Mouse (Mus musculus) spleen, adult 2 months (tissue): ENCODE measurements around the gene Nfrkb. TPM values are rescaled to one million over a fixed set of nuclear protein-coding genes. Genes with fewer than 3 reads are reported as not detected.

ENCODE experiments used
- DNase-seq, 2 experiments: peaks; one replicate each; pipeline versions ENCODE4 v3.0.0 to v3.0.0-alpha.2; 2012 to 2021; ENCODE audit warnings: low spot score in 2 of 2, low read depth in 1 of 2
- H3K27ac ChIP-seq: fragments of 200-500 bp; 2 replicates; pipeline ENCODE4 v1.5.1; 2012; ENCODE audit warnings: low read length, inconsistent platforms; ENCODE audit not compliant: insufficient read depth
- H3K27me3 ChIP-seq: fragments of 200-500 bp; 2 replicates; pipeline ENCODE4 v1.6.1; 2012; ENCODE audit warnings: mild to moderate bottlenecking, moderate library complexity, low read length, inconsistent platforms; ENCODE audit not compliant: control insufficient read depth, insufficient read depth
- H3K36me3 ChIP-seq: fragments of 200-500 bp; 2 replicates; pipeline ENCODE4 v1.6.1; 2012; ENCODE audit warnings: mild to moderate bottlenecking, low read length, inconsistent platforms; ENCODE audit not compliant: control insufficient read depth, insufficient read depth
- H3K4me1 ChIP-seq: fragments of 200-500 bp; 2 replicates; pipeline ENCODE4 v1.6.1; 2011; ENCODE audit warnings: inconsistent platforms; ENCODE audit not compliant: control insufficient read depth, insufficient read depth, insufficient read length
- H3K4me3 ChIP-seq: fragments of 200-500 bp; 2 replicates; pipeline ENCODE4 v1.5.1; 2011; ENCODE audit warnings: mild to moderate bottlenecking, inconsistent platforms; ENCODE audit not compliant: insufficient read depth, insufficient read length; ENCODE audit errors: extremely low read depth
- CTCF ChIP-seq: fragments of 200-500 bp; IDR thresholded peaks from 2 replicates; pipeline ENCODE4 v1.5.1; 2011; ENCODE audit warnings: mild to moderate bottlenecking, inconsistent platforms; ENCODE audit not compliant: insufficient read depth, insufficient read length, insufficient replicate concordance; ENCODE audit errors: extremely low read depth
- POLR2A ChIP-seq: fragments of 200-500 bp; IDR thresholded peaks from 2 replicates; pipeline ENCODE4 v1.6.1; 2011; ENCODE audit warnings: low read depth, low read length, inconsistent platforms
- WGBS: fragments of 180-500 bp; shearing (Covaris S2); methylation state at CpG from one replicate; pipeline ENCODE4 v1.1.7; 2018; 5-methylcytosine and 5-hydroxymethylcytosine counted together
- polyA plus RNA-seq: library from polyadenylated mRNA; depleted of rRNA; stranded (reverse); fragments of >200 nt; gene quantifications from 2 replicates; pipeline ENCODE4 v1.2.3, GENCODE M21; 2012

Gene Nfrkb
- polyA plus RNA-seq, 1 experiment: 23.6 TPM

- no peak overlapping the region for H3K4me3 ChIP-seq
- peaks cover 4% of the 10 kb centered on the region for H3K4me1 ChIP-seq
- peak in 1 of 2 experiments; percentile 25 for DNase-seq
- TF ChIP-seq POLR2A: no peak
- no peak for TF ChIP-seq CTCF
- no peak overlapping the region for H3K27ac ChIP-seq
- H3K27me3 ChIP-seq: no peaks in the 10 kb centered on the region
- WGBS: 26% methylated on average over 1 of the region's 1 CpGs
- peaks cover 49% of the 10 kb centered on the region for H3K36me3 ChIP-seq
These were observed 32.8 kb downstream of the Nfrkb start for GRCm38 (mm10) chr9:31418821-31419220.

GRCm38 (mm10) chr9:31422143-31422542 lies 36.2 kb downstream of the Nfrkb start:
- TF ChIP-seq POLR2A (no peak), CTCF (no peak)
- Histone ChIP-seq H3K36me3 (peaks cover 31% of the 10 kb centered on the region), H3K4me3 (no peak overlapping the region), H3K4me1 (peaks cover 4% of the 10 kb centered on the region), H3K27me3 (no peaks in the 10 kb centered on the region), H3K27ac (no peak overlapping the region)
- 85% methylated on average over 5 of the region's 5 CpGs for WGBS
- DNase-seq: no peak

- H3K4me3 ChIP-seq: no peak overlapping the region
- H3K27me3 ChIP-seq: no peaks in the 10 kb centered on the region
- no peak overlapping the region for H3K27ac ChIP-seq
- H3K36me3 ChIP-seq: no peaks in the 10 kb centered on the region
- TF ChIP-seq POLR2A (no peak), CTCF (no peak)
- DNase-seq: no peak
- WGBS: 85% methylated on average over 7 of the region's 7 CpGs
- no peaks in the 10 kb centered on the region for H3K4me1 ChIP-seq
These were observed 43.0 kb downstream of the Nfrkb start for GRCm38 (mm10) chr9:31428971-31429370.

GRCm38 (mm10) chr9:31430011-31430410 lies 44.0 kb downstream of the Nfrkb start:
- H3K4me3 ChIP-seq: no peak overlapping the region
- DNase-seq: no peak
- no peaks in the 10 kb centered on the region for H3K4me1 ChIP-seq
- H3K27me3 ChIP-seq: no peaks in the 10 kb centered on the region
- H3K36me3 ChIP-seq: no peaks in the 10 kb centered on the region
- 81% methylated on average over 9 of the region's 9 CpGs for WGBS
- H3K27ac ChIP-seq: no peak overlapping the region
- TF ChIP-seq POLR2A (no peak), CTCF (no peak)

GRCm38 (mm10) chr9:31431751-31432150 lies 45.8 kb downstream of the Nfrkb start:
- Histone ChIP-seq H3K27ac (no peak overlapping the region), H3K4me3 (no peak overlapping the region), H3K4me1 (no peaks in the 10 kb centered on the region), H3K27me3 (no peaks in the 10 kb centered on the region), H3K36me3 (no peaks in the 10 kb centered on the region)
- 95% methylated on average over 5 of the region's 5 CpGs for WGBS
- no peak for DNase-seq
- TF ChIP-seq POLR2A (no peak), CTCF (no peak)

GRCm38 (mm10) chr9:31432336-31432975 lies 46.5 kb downstream of the Nfrkb start:
- Histone ChIP-seq H3K36me3 (no peaks in the 10 kb centered on the region), H3K4me1 (no peaks in the 10 kb centered on the region), H3K4me3 (no peak overlapping the region), H3K27ac (no peak overlapping the region; the same call in 1 of the 2 replicates), H3K27me3 (no peaks in the 10 kb centered on the region)
- 83% methylated on average over 7 of the region's 7 CpGs for WGBS
- TF ChIP-seq POLR2A (no peak), CTCF (no peak)
- DNase-seq: no peak

- Histone ChIP-seq H3K4me3 (no peak overlapping the region), H3K27me3 (no peaks in the 10 kb centered on the region), H3K27ac (no peak overlapping the region), H3K4me1 (no peaks in the 10 kb centered on the region), H3K36me3 (no peaks in the 10 kb centered on the region)
- TF ChIP-seq POLR2A (no peak), CTCF (no peak)
- 71% methylated on average over 3 of the region's 3 CpGs for WGBS
- no peak for DNase-seq
These were observed 47.4 kb downstream of the Nfrkb start for GRCm38 (mm10) chr9:31433431-31433830.
